Mouse (Mus musculus): ENCODE results near the gene Tmem91. TPM values are rescaled to one million over a fixed set of nuclear protein-coding genes. Genes with fewer than 3 reads are reported as not detected.

The Tmem91 gene
- total and polyA plus RNA-seq, 3 experiments = 0.55 to 1.3 TPM; not detected in 1

DNA sequence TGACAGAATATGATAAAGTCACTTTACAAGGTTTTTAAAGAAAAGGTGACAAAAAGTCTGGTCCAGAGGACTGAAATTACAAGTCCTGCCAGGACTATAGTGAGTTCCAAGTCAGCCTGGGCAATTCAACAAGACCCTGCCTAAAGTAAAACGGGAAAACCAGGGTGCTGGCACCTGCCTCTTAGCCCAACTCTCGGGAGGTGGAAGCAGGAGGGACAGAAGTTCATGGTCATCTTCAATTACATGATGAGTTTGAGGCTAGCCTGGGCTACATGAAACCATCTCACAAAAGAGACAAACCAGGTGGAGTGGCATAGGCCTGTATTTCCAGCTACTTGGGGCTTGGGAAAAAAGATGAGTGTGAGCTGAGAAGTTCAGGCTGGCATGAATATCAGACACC, 3.3 kb downstream of the Tmem91 start:
- no peak overlapping the region for H3K9ac ChIP-seq (ENCODE audit: insufficient read depth, low read depth)
- H3K4me3 ChIP-seq (replicated peaks in 1 of 3; ENCODE audit: low read depth in 2 of 3, low read length in 2 of 3, poor library complexity in 1 of 3) = no peak overlapping the region
- peaks cover 0 to 3% of the 10 kb centered on the region in 2 experiments; a peak in 1 of 4 replicates for H3K4me1 ChIP-seq (ENCODE audit: control insufficient read depth in 1 of 2, insufficient read depth in 2 of 2)
- no peak for TF ChIP-seq ZC3H11A (IDR thresholded peaks at IDR 0.05; ENCODE audit: low read depth, low read length)
- TF ChIP-seq MEF2A (IDR thresholded peaks at IDR 0.05; ENCODE audit: borderline replicate concordance, low read depth, low read length) = no peak
- TF ChIP-seq CHD2 (IDR thresholded peaks at IDR 0.05; ENCODE audit: low read length) = no peak
- no peak for TF ChIP-seq NELFE (IDR thresholded peaks at IDR 0.05; ENCODE audit: low read depth, low read length)
- TF ChIP-seq KAT2A (IDR thresholded peaks at IDR 0.05; ENCODE audit: insufficient replicate concordance, low read length) = no peak
- H3K36me3 ChIP-seq (replicated peaks in 1 of 2; ENCODE audit: control insufficient read depth in 1 of 2, insufficient read depth in 1 of 2, low read length in 1 of 2) = peaks cover 28 to 53% of the 10 kb centered on the region in 2 experiments
- H3K27me3 ChIP-seq (replicated peaks) = no peaks in the 10 kb centered on the region
- dilution Hi-C loops (cut with MboI; ENCODE audit: extremely low pct_ligation_motif_present, extremely low pct_unique_long_range_greater_than_20kb, low sequenced_read_pairs) = no loop called here
- H3K9me3 ChIP-seq (replicated peaks; ENCODE audit: low read length) = peaks cover 3% of the 10 kb centered on the region
- H3K4me2 ChIP-seq (ENCODE audit: insufficient read depth, low read depth, poor library complexity, severe bottlenecking) = no peak overlapping the region
- in situ Hi-C loops (cut with MboI; ENCODE audit: low pct_ligation_motif_present, low pct_unique_long_range_greater_than_20kb, low sequenced_read_pairs) = no loop called here
- H3K79me2 ChIP-seq (replicated peaks; ENCODE audit: control insufficient read depth, extremely low read depth, insufficient read depth, poor library complexity, severe bottlenecking) = no peaks in the 10 kb centered on the region
- no peak overlapping the region for H3K27ac ChIP-seq (ENCODE audit: insufficient read depth, low read depth)
- DNase-seq (ENCODE audit: extremely low read depth) = no peak

DNA sequence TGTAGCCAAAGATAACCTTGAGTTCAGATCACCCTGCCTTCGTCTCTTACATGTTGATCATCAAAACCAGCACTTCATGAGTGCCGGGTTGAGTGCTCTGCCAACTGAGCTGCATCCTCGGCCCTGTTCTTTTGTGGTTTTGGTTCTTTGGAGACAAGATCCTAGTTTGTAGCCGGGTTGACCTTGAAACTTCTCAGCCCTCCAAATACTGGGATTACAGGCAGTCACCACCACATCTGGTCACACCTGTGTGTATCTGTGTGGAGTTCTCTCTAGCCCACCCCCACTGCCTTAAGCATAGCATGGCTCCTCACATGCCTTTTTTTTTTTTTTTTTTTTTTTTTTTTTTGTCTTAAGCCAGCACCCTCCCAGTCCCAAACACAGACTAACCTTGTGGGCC, 4.9 kb downstream of the Tmem91 start:
- Histone ChIP-seq H3K9ac (ENCODE audit: insufficient read depth, low read depth) (no peak overlapping the region), H3K4me3 (replicated peaks in 1 of 3; ENCODE audit: low read depth in 2 of 3, low read length in 2 of 3, poor library complexity in 1 of 3) (no peak overlapping the region), H3K9me3 (replicated peaks; ENCODE audit: low read length) (peaks cover 3% of the 10 kb centered on the region), H3K4me2 (ENCODE audit: insufficient read depth, low read depth, poor library complexity, severe bottlenecking) (no peak overlapping the region), H3K27ac (ENCODE audit: insufficient read depth, low read depth) (no peak overlapping the region), H3K27me3 (replicated peaks) (no peaks in the 10 kb centered on the region), H3K79me2 (replicated peaks; ENCODE audit: control insufficient read depth, extremely low read depth, insufficient read depth, poor library complexity, severe bottlenecking) (no peaks in the 10 kb centered on the region), H3K36me3 (replicated peaks in 1 of 2; ENCODE audit: control insufficient read depth in 1 of 2, insufficient read depth in 1 of 2, low read length in 1 of 2) (peaks cover 44 to 69% of the 10 kb centered on the region in 2 experiments), H3K4me1 (ENCODE audit: control insufficient read depth in 1 of 2, insufficient read depth in 2 of 2) (peaks cover 0 to 3% of the 10 kb centered on the region in 2 experiments; a peak in 1 of 4 replicates)
- in situ Hi-C loops (cut with MboI; ENCODE audit: low pct_ligation_motif_present, low pct_unique_long_range_greater_than_20kb, low sequenced_read_pairs) (no loop called here), dilution Hi-C loops (cut with MboI; ENCODE audit: extremely low pct_ligation_motif_present, extremely low pct_unique_long_range_greater_than_20kb, low sequenced_read_pairs) (no loop called here)
- no peak for DNase-seq (ENCODE audit: extremely low read depth)
- TF ChIP-seq NRF1 (IDR thresholded peaks at IDR 0.05; ENCODE audit: low read depth, low read length) = no peak
- no peak for TF ChIP-seq E2F4 (IDR thresholded peaks at IDR 0.05; ENCODE audit: insufficient replicate concordance, low read depth, low read length)
- TF ChIP-seq MEF2A (IDR thresholded peaks at IDR 0.05; ENCODE audit: borderline replicate concordance, low read depth, low read length) = no peak
- TF ChIP-seq MAX (IDR thresholded peaks at IDR 0.05; ENCODE audit: low read length) = no peak
- no peak for TF ChIP-seq MAFK (IDR thresholded peaks at IDR 0.05; ENCODE audit: insufficient replicate concordance, low read length)

DNA sequence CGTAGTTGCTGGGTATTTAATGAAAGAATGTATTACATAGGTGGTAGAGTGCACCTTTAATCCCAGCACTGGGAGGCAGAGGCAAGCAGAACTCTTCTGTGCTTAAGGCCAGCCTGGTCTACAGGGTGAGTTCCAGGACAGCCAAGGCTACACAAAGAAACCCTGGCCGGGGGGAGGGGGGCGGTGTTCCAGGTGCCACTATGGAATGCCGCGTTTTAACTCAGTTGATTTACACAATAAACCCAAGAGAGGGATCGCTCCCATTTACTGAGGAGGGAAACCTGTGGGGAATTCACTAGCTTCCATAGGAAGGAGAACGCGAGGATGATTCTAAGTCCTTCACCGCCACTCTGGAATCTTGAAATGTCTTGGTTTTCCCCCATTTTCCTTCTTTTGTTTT, 5.3 kb downstream of the Tmem91 start:
- peaks cover 48 to 74% of the 10 kb centered on the region in 2 experiments for H3K36me3 ChIP-seq (replicated peaks in 1 of 2; ENCODE audit: control insufficient read depth in 1 of 2, insufficient read depth in 1 of 2, low read length in 1 of 2)

More for the DNA sequence above, 5.3 kb downstream of the Tmem91 start:
- no peak overlapping the region for H3K27ac ChIP-seq (ENCODE audit: insufficient read depth, low read depth)
- H3K9ac ChIP-seq (ENCODE audit: insufficient read depth, low read depth) = no peak overlapping the region
- no peaks in the 10 kb centered on the region for H3K27me3 ChIP-seq (replicated peaks)
- H3K4me1 ChIP-seq (ENCODE audit: control insufficient read depth in 1 of 2, insufficient read depth in 2 of 2) = peaks cover 0 to 3% of the 10 kb centered on the region in 2 experiments; a peak in 1 of 4 replicates
- DNase-seq (ENCODE audit: extremely low read depth) = no peak
- no peak overlapping the region for H3K4me2 ChIP-seq (ENCODE audit: insufficient read depth, low read depth, poor library complexity, severe bottlenecking)
- peaks cover 3% of the 10 kb centered on the region for H3K9me3 ChIP-seq (replicated peaks; ENCODE audit: low read length)
- TF ChIP-seq POLR2AphosphoS2 (IDR thresholded peaks at IDR 0.05; ENCODE audit: low read depth, low read length) (no peak), ZC3H11A (IDR thresholded peaks at IDR 0.05; ENCODE audit: low read depth, low read length) (no peak), TBP (conservative IDR thresholded peaks at IDR 0.05; ENCODE audit: low read depth, low read length) (no peak), ZNF384 (IDR thresholded peaks at IDR 0.05; ENCODE audit: low read depth, low read length) (no peak), EP300 (IDR thresholded peaks at IDR 0.05; ENCODE audit: low read length) (no peak), ETS1 (conservative IDR thresholded peaks at IDR 0.05; ENCODE audit: low read depth, low read length) (no peak), MAFK (IDR thresholded peaks at IDR 0.05; ENCODE audit: insufficient replicate concordance, low read length) (no peak), SIN3A (IDR thresholded peaks at IDR 0.05; ENCODE audit: low read length) (no peak), NELFE (IDR thresholded peaks at IDR 0.05; ENCODE audit: low read depth, low read length) (no peak), POLR2A (IDR thresholded peaks at IDR 0.05; ENCODE audit: low read depth, low read length) (no peak), MYC (IDR thresholded peaks at IDR 0.05; ENCODE audit: low read depth, low read length) (no peak), ELF1 (IDR thresholded peaks at IDR 0.05; ENCODE audit: low read depth, low read length) (no peak), USF1 (IDR thresholded peaks at IDR 0.05; ENCODE audit: low read depth, low read length) (no peak), RCOR1 (conservative IDR thresholded peaks at IDR 0.05; ENCODE audit: low read depth, low read length) (no peak)
- no peak overlapping the region for H3K4me3 ChIP-seq (replicated peaks in 1 of 3; ENCODE audit: low read depth in 2 of 3, low read length in 2 of 3, poor library complexity in 1 of 3)
- H3K79me2 ChIP-seq (replicated peaks; ENCODE audit: control insufficient read depth, extremely low read depth, insufficient read depth, poor library complexity, severe bottlenecking) = no peaks in the 10 kb centered on the region
- in situ Hi-C loops (cut with MboI; ENCODE audit: low pct_ligation_motif_present, low pct_unique_long_range_greater_than_20kb, low sequenced_read_pairs) (no loop called here), dilution Hi-C loops (cut with MboI; ENCODE audit: extremely low pct_ligation_motif_present, extremely low pct_unique_long_range_greater_than_20kb, low sequenced_read_pairs) (no loop called here)
